Mouse (Mus musculus) gastrocnemius, postnatal 25 days (tissue): Measurements from ENCODE around the gene 4930430F08Rik. TPM values are rescaled to one million over a fixed set of nuclear protein-coding genes. Genes with fewer than 3 reads are reported as not detected.

Source experiments
- total RNA-seq, 2 experiments: library from RNA; stranded (reverse); gene quantifications; 1 replicate in 1 of 2; 2 replicates in 1 of 2; pipeline ENCODE4 v1.2.3; 2021

The 4930430F08Rik gene
- total RNA-seq, 2 experiments from 2014 or later = 5.4 to 7.7 TPM

Other genes starting within 250 kb of the 4930430F08Rik start
- gene Gm4302, start 249.6 kb downstream of the 4930430F08Rik start, total RNA-seq = not detected
- gene Gm4303, start 244.5 kb downstream of the 4930430F08Rik start, total RNA-seq = not detected
- gene Gm4305, start 239.3 kb downstream of the 4930430F08Rik start, total RNA-seq = not detected
- gene Gm4307, start 229.1 kb downstream of the 4930430F08Rik start, total RNA-seq = not detected
- not detected for gene Gm4312, start 207.9 kb downstream of the 4930430F08Rik start, total RNA-seq
- 10 to 100 TPM in 1 of 2 experiments, 1 to 10 TPM in 1; 6.7 to 10.4 TPM for gene Tmtc3, start 103.1 kb downstream of the 4930430F08Rik start, total RNA-seq
- gene Cep290, start 102.9 kb downstream of the 4930430F08Rik start, total RNA-seq = 1 to 10 TPM; 2.0 to 2.9 TPM
- gene 1700017N19Rik, start 61 bp upstream of the 4930430F08Rik start, total RNA-seq = not detected